Mouse (Mus musculus) kidney, postnatal 10 days (tissue): Measurements from ENCODE around the gene A830018L16Rik.
"Not testable (repeated sequence)": the region's sequence is repeated elsewhere in the genome, so short reads cannot be mapped to it uniquely, and the experiment has no call there.

Experiments
- DNase-seq: peaks from one replicate; pipeline ENCODE4 v3.0.0; 2021; ENCODE audit warnings: mixed read lengths

A830018L16Rik gene

GRCm38 (mm10) chr1:12008789-12009550 lies 595.1 kb downstream of the A830018L16Rik start:
- DNase-seq, result peak; percentile 37

- DNase-seq, result no peak
Observed at GRCm38 (mm10) chr1:12009551-12009846, 595.6 kb downstream of the A830018L16Rik start.

DNA sequence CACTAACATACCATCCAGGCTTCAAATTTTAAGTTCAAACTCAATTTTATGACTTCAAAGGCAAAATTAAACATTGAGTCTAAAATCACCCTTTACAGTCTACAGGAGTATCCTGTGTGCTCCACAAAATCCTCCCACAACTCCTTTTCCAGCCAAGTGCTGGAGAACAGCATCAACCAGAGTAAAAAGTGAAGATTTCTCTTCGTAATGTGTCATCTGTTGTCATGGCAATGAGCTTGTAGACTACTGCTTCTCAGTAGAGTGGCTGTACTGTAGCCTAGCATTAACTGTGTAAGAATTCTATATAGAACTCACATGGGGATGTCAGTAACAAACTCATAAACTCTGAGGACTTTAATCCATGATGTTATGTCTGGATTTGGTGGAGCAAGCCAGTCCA lies 596.7 kb downstream of the A830018L16Rik start:
- no peak for DNase-seq

DNA sequence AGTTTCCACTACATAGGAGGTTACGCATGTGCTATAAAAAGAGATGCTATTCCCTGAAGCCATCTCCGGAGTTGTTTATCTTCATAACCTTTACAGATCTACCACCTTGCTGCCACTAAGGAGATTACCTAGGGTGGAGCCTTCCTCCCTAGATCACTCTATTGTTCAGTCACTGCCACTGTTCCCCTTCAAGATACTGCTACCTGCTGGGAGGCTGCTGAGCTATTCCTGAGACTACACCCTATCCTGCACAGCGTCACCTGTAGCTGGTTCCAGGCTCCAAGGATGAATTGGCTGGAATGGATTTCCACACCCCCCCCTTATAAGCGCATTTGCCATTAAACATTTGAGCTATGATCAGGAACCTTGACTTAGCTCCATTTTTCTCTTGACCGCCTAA lies 606.7 kb downstream of the A830018L16Rik start:
- DNase-seq, result not testable (repeated sequence)
